Mouse (Mus musculus) embryonic facial prominence, embryonic 12.5 days (tissue): Measurements from ENCODE around the gene Pde4d. TPM values are rescaled to one million over a fixed set of nuclear protein-coding genes. Genes with fewer than 3 reads are reported as not detected.

Experiments used
- ATAC-seq: fragments of 200-750 bp; cut with Nextera tagmentation; 2 replicates; pipeline ENCODE4 v1.8.0; 2017; ENCODE audit not compliant: insufficient number of reproducible peaks, insufficient read depth, low FRiP score, low TSS enrichment
- H3K27ac ChIP-seq: fragments of 300-500 bp; sonication (generic); 2 replicates; pipeline ENCODE4 v1.5.1; 2016; ENCODE audit warnings: mild to moderate bottlenecking
- H3K27me3 ChIP-seq: fragments of 300-500 bp; sonication (generic); 2 replicates; pipeline ENCODE4 v1.6.1; 2016; ENCODE audit warnings: mild to moderate bottlenecking, moderate library complexity
- H3K36me3 ChIP-seq: fragments of 300-500 bp; sonication (generic); 2 replicates; pipeline ENCODE4 v1.6.1; 2016; ENCODE audit warnings: mild to moderate bottlenecking
- H3K4me1 ChIP-seq: fragments of 300-500 bp; sonication (generic); 2 replicates; pipeline ENCODE4 v1.6.1; 2016
- H3K4me2 ChIP-seq: fragments of 300-500 bp; sonication (generic); replicated peaks from 2 replicates; pipeline ENCODE4 v1.6.1; 2016; ENCODE audit warnings: mild to moderate bottlenecking, moderate library complexity
- H3K4me3 ChIP-seq: fragments of 300-500 bp; sonication (generic); 2 replicates; pipeline ENCODE4 v1.5.1; 2016; ENCODE audit warnings: mild to moderate bottlenecking
- H3K9ac ChIP-seq: fragments of 300-500 bp; sonication (generic); 2 replicates; pipeline ENCODE4 v1.6.1; 2016; ENCODE audit warnings: mild to moderate bottlenecking, moderate library complexity
- H3K9me3 ChIP-seq: fragments of 300-500 bp; sonication (generic); 2 replicates; pipeline ENCODE4 v1.6.1; 2016; ENCODE audit warnings: mild to moderate bottlenecking, moderate library complexity
- WGBS: fragments of 180-500 bp; shearing (Covaris S2); methylation state at CpG from one replicate; pipeline ENCODE4 v1.1.7; 2016; 5-methylcytosine and 5-hydroxymethylcytosine counted together
- polyA plus RNA-seq: library from polyadenylated mRNA; unstranded; fragments of >200 nt; fragmentation: Nextera tagmentation; extraction: Ambion mirVana; gene quantifications from 2 replicates; pipeline ENCODE4 v1.2.1, GENCODE M21; 2016

Gene Pde4d
- polyA plus RNA-seq, 1 experiment from 2014 or later, result 20.4 TPM

GRCm38 (mm10) chr13:108604213-108604612 lies 154.5 kb downstream of the Pde4d start:
- H3K9me3 ChIP-seq, result no peaks in the 10 kb centered on the region
- H3K27me3 ChIP-seq, result no peaks in the 10 kb centered on the region
- no peak overlapping the region for H3K4me3 ChIP-seq
- ATAC-seq, result no peak
- H3K9ac ChIP-seq, result no peak overlapping the region
- H3K4me1 ChIP-seq, result no peaks in the 10 kb centered on the region
- no peak overlapping the region for H3K4me2 ChIP-seq
- no peaks in the 10 kb centered on the region for H3K36me3 ChIP-seq
- no peak overlapping the region for H3K27ac ChIP-seq

GRCm38 (mm10) chr13:108618207-108618606 lies 168.5 kb downstream of the Pde4d start:
- Histone ChIP-seq H3K4me1 (no peaks in the 10 kb centered on the region), H3K4me3 (no peak overlapping the region), H3K36me3 (no peaks in the 10 kb centered on the region), H3K27me3 (no peaks in the 10 kb centered on the region), H3K9me3 (no peaks in the 10 kb centered on the region), H3K27ac (no peak overlapping the region), H3K4me2 (no peak overlapping the region), H3K9ac (no peak overlapping the region)
- ATAC-seq, result no peak
- 87% methylated on average over 1 of the region's 1 CpGs for WGBS

- H3K4me2 ChIP-seq, result no peak overlapping the region
- 60% methylated on average over 4 of the region's 4 CpGs for WGBS
- no peaks in the 10 kb centered on the region for H3K9me3 ChIP-seq
- H3K9ac ChIP-seq, result no peak overlapping the region
- no peaks in the 10 kb centered on the region for H3K4me1 ChIP-seq
- no peak overlapping the region for H3K27ac ChIP-seq
- H3K36me3 ChIP-seq, result no peaks in the 10 kb centered on the region
- no peaks in the 10 kb centered on the region for H3K27me3 ChIP-seq
- H3K4me3 ChIP-seq, result no peak overlapping the region
- no peak for ATAC-seq
These were observed 172.9 kb downstream of the Pde4d start for GRCm38 (mm10) chr13:108622681-108623080.

- Histone ChIP-seq H3K27ac (no peak overlapping the region), H3K9me3 (no peaks in the 10 kb centered on the region), H3K4me1 (no peaks in the 10 kb centered on the region), H3K4me2 (no peak overlapping the region), H3K27me3 (no peaks in the 10 kb centered on the region), H3K4me3 (no peak overlapping the region), H3K9ac (no peak overlapping the region), H3K36me3 (no peaks in the 10 kb centered on the region)
- ATAC-seq, result no peak
- 75% methylated on average over 3 of the region's 3 CpGs for WGBS
These were observed 174.2 kb downstream of the Pde4d start for GRCm38 (mm10) chr13:108623929-108624328.

- H3K27ac ChIP-seq, result no peak overlapping the region
- no peak overlapping the region for H3K4me2 ChIP-seq
- no peaks in the 10 kb centered on the region for H3K9me3 ChIP-seq
- 71% methylated on average over 3 of the region's 3 CpGs for WGBS
- ATAC-seq, result no peak
- H3K27me3 ChIP-seq, result no peaks in the 10 kb centered on the region
- no peak overlapping the region for H3K4me3 ChIP-seq
- no peaks in the 10 kb centered on the region for H3K4me1 ChIP-seq
- H3K36me3 ChIP-seq, result no peaks in the 10 kb centered on the region
- H3K9ac ChIP-seq, result no peak overlapping the region
These were observed 176.4 kb downstream of the Pde4d start for GRCm38 (mm10) chr13:108626166-108626565.

GRCm38 (mm10) chr13:108628501-108628900 lies 178.8 kb downstream of the Pde4d start:
- H3K9ac ChIP-seq, result no peak overlapping the region
- no peak overlapping the region for H3K4me2 ChIP-seq
- ATAC-seq, result no peak

GRCm38 (mm10) chr13:108630576-108630975 lies 180.8 kb downstream of the Pde4d start:
- H3K27ac ChIP-seq, result no peak overlapping the region
- ATAC-seq, result no peak
- WGBS, result 71% methylated on average over 2 of the region's 2 CpGs
- H3K4me1 ChIP-seq, result no peaks in the 10 kb centered on the region
- no peaks in the 10 kb centered on the region for H3K9me3 ChIP-seq
- no peak overlapping the region for H3K4me3 ChIP-seq
- H3K36me3 ChIP-seq, result no peaks in the 10 kb centered on the region
- no peak overlapping the region for H3K4me2 ChIP-seq
- no peak overlapping the region for H3K9ac ChIP-seq
- H3K27me3 ChIP-seq, result no peaks in the 10 kb centered on the region

More at GRCm38 (mm10) chr13:108628501-108628900, 178.8 kb downstream of the Pde4d start:
- no peak overlapping the region for H3K27ac ChIP-seq
- H3K4me1 ChIP-seq, result no peaks in the 10 kb centered on the region
- no peak overlapping the region for H3K4me3 ChIP-seq
- WGBS, result 84% methylated on average over 2 of the region's 2 CpGs
- H3K36me3 ChIP-seq, result no peaks in the 10 kb centered on the region
- no peaks in the 10 kb centered on the region for H3K9me3 ChIP-seq
- H3K27me3 ChIP-seq, result no peaks in the 10 kb centered on the region

- Histone ChIP-seq H3K36me3 (no peaks in the 10 kb centered on the region), H3K9ac (no peak overlapping the region), H3K27me3 (no peaks in the 10 kb centered on the region), H3K4me3 (no peak overlapping the region), H3K4me2 (no peak overlapping the region), H3K27ac (no peak overlapping the region), H3K4me1 (no peaks in the 10 kb centered on the region), H3K9me3 (no peaks in the 10 kb centered on the region)
- no peak for ATAC-seq
- 52% methylated on average over 3 of the region's 3 CpGs for WGBS
These were observed 181.5 kb downstream of the Pde4d start for GRCm38 (mm10) chr13:108631222-108631621.

GRCm38 (mm10) chr13:108636526-108636925 lies 186.8 kb downstream of the Pde4d start:
- no peaks in the 10 kb centered on the region for H3K27me3 ChIP-seq
- H3K4me2 ChIP-seq, result no peak overlapping the region
- no peaks in the 10 kb centered on the region for H3K4me1 ChIP-seq
- ATAC-seq, result no peak
- no peaks in the 10 kb centered on the region for H3K36me3 ChIP-seq
- H3K27ac ChIP-seq, result no peak overlapping the region
- H3K9ac ChIP-seq, result no peak overlapping the region
- H3K4me3 ChIP-seq, result no peak overlapping the region
- WGBS, result 63% methylated on average over 1 of the region's 1 CpGs
- H3K9me3 ChIP-seq, result no peaks in the 10 kb centered on the region

GRCm38 (mm10) chr13:108642259-108642658 lies 192.5 kb downstream of the Pde4d start:
- no peak overlapping the region for H3K4me2 ChIP-seq
- no peaks in the 10 kb centered on the region for H3K9me3 ChIP-seq
- 80% methylated on average over 5 of the region's 5 CpGs for WGBS
- no peak overlapping the region for H3K27ac ChIP-seq
- H3K36me3 ChIP-seq, result no peaks in the 10 kb centered on the region
- ATAC-seq, result no peak
- no peaks in the 10 kb centered on the region for H3K4me1 ChIP-seq
- no peaks in the 10 kb centered on the region for H3K27me3 ChIP-seq
- no peak overlapping the region for H3K9ac ChIP-seq
- H3K4me3 ChIP-seq, result no peak overlapping the region

GRCm38 (mm10) chr13:108646801-108647200 lies 197.1 kb downstream of the Pde4d start:
- no peak overlapping the region for H3K4me3 ChIP-seq
- no peak overlapping the region for H3K4me2 ChIP-seq
- no peaks in the 10 kb centered on the region for H3K27me3 ChIP-seq
- no peak overlapping the region for H3K9ac ChIP-seq
- no peaks in the 10 kb centered on the region for H3K9me3 ChIP-seq
- no peaks in the 10 kb centered on the region for H3K4me1 ChIP-seq
- H3K27ac ChIP-seq, result no peak overlapping the region
- WGBS, result 82% methylated on average over 6 of the region's 6 CpGs
- no peak for ATAC-seq
- H3K36me3 ChIP-seq, result no peaks in the 10 kb centered on the region

- Histone ChIP-seq H3K4me3 (no peak overlapping the region), H3K4me2 (no peak overlapping the region), H3K9me3 (no peaks in the 10 kb centered on the region), H3K27me3 (no peaks in the 10 kb centered on the region), H3K4me1 (no peaks in the 10 kb centered on the region), H3K9ac (no peak overlapping the region), H3K27ac (no peak overlapping the region), H3K36me3 (no peaks in the 10 kb centered on the region)
- WGBS, result 90% methylated on average over 11 of the region's 11 CpGs
- ATAC-seq, result no peak
These were observed 197.5 kb downstream of the Pde4d start for GRCm38 (mm10) chr13:108647239-108647638.
